Mouse (Mus musculus): ENCODE results near the gene Cdk5rap3.

Cdk5rap3 gene

GRCm38 (mm10) chr11:96916044-96916884, at the start of gene Cdk5rap3:
Gene Cdk5rap3, minus strand, starts transcription at chr11:96916496.
- peak; percentile 99 for DNase-seq (ENCODE audit: low spot score)

- DNase-seq (ENCODE audit: low spot score) = peak; percentile 84
These were observed 47.3 kb upstream of the Cdk5rap3 start for GRCm38 (mm10) chr11:96963580-96963979.

- no peak for DNase-seq (ENCODE audit: low spot score)
These were observed 40.9 kb upstream of the Cdk5rap3 start for GRCm38 (mm10) chr11:96957061-96957805.

- no peak for DNase-seq (ENCODE audit: low spot score)
These were observed 39.9 kb upstream of the Cdk5rap3 start for GRCm38 (mm10) chr11:96956009-96956724.

GRCm38 (mm10) chr11:96955094-96955493, 38.8 kb upstream of the Cdk5rap3 start:
- no peak for DNase-seq (ENCODE audit: low spot score)

GRCm38 (mm10) chr11:96952896-96953295, 36.6 kb upstream of the Cdk5rap3 start:
- no peak for DNase-seq (ENCODE audit: low spot score)

- no peak for DNase-seq (ENCODE audit: low spot score)
These were observed 36.1 kb upstream of the Cdk5rap3 start for GRCm38 (mm10) chr11:96952426-96952825.

GRCm38 (mm10) chr11:96950767-96951166, 34.5 kb upstream of the Cdk5rap3 start:
- no peak for DNase-seq (ENCODE audit: low spot score)

- DNase-seq (ENCODE audit: low spot score) = no peak
These were observed 31.6 kb upstream of the Cdk5rap3 start for GRCm38 (mm10) chr11:96947849-96948248.

GRCm38 (mm10) chr11:96946498-96946897, 30.2 kb upstream of the Cdk5rap3 start:
- no peak for DNase-seq (ENCODE audit: low spot score)

GRCm38 (mm10) chr11:96944844-96945580, 28.7 kb upstream of the Cdk5rap3 start:
- DNase-seq (ENCODE audit: low spot score) = no peak

- peak; percentile 88 for DNase-seq (ENCODE audit: low spot score)
These were observed 27.5 kb upstream of the Cdk5rap3 start, which contains the start of gene Pnpo for GRCm38 (mm10) chr11:96943746-96944304. Gene Pnpo, minus strand, starts transcription at chr11:96943986.

GRCm38 (mm10) chr11:96941989-96942590, 25.8 kb upstream of the Cdk5rap3 start:
- no peak for DNase-seq (ENCODE audit: low spot score)

- no peak for DNase-seq (ENCODE audit: low spot score)
These were observed 24.5 kb upstream of the Cdk5rap3 start for GRCm38 (mm10) chr11:96940578-96941465.

GRCm38 (mm10) chr11:96938426-96938800, 22.1 kb upstream of the Cdk5rap3 start:
- DNase-seq (ENCODE audit: low spot score) = no peak

- DNase-seq (ENCODE audit: low spot score) = no peak
These were observed 21.5 kb upstream of the Cdk5rap3 start for GRCm38 (mm10) chr11:96937549-96938425.

- no peak for DNase-seq (ENCODE audit: low spot score)
These were observed 19.8 kb upstream of the Cdk5rap3 start for GRCm38 (mm10) chr11:96935872-96936650.

- no peak for DNase-seq (ENCODE audit: low spot score)
These were observed 18.6 kb upstream of the Cdk5rap3 start for GRCm38 (mm10) chr11:96934921-96935356.
